Mouse (Mus musculus) intestine, postnatal 0 days (tissue): ENCODE measurements around the gene Daw1. TPM values are rescaled to one million over a fixed set of nuclear protein-coding genes. Genes with fewer than 3 reads are reported as not detected.

Source experiments
- ATAC-seq: fragments of 200-750 bp; cut with Nextera tagmentation; 2 replicates; pipeline ENCODE4 v1.8.0; 2017; ENCODE audit warnings: mild to moderate bottlenecking, moderate TSS enrichment, moderate library complexity
- H3K27ac ChIP-seq: fragments of 300-500 bp; sonication (generic); 2 replicates; pipeline ENCODE4 v1.5.1; 2014; ENCODE audit warnings: mild to moderate bottlenecking, low read depth, low read length, moderate library complexity
- H3K27me3 ChIP-seq: fragments of 300-500 bp; sonication (generic); replicated peaks from 2 replicates; pipeline ENCODE4 v1.6.1; 2014; ENCODE audit warnings: low read length, mixed read lengths; ENCODE audit not compliant: control insufficient read depth, insufficient read depth
- H3K36me3 ChIP-seq: fragments of 300-500 bp; sonication (generic); 2 replicates; pipeline ENCODE4 v1.6.1; 2014; ENCODE audit warnings: mild to moderate bottlenecking, moderate library complexity; ENCODE audit not compliant: control insufficient read depth, insufficient read depth
- H3K4me1 ChIP-seq: fragments of 300-500 bp; sonication (generic); replicated peaks from 2 replicates; pipeline ENCODE4 v1.6.1; 2014; ENCODE audit warnings: antibody characterized with exemption, low read length, mixed read lengths; ENCODE audit not compliant: control insufficient read depth, insufficient read depth
- H3K4me2 ChIP-seq: fragments of 300-500 bp; sonication (generic); replicated peaks from 2 replicates; pipeline ENCODE4 v1.6.1; 2014; ENCODE audit warnings: low read depth, mild to moderate bottlenecking, moderate library complexity
- H3K4me3 ChIP-seq: fragments of 300-500 bp; sonication (generic); 2 replicates; pipeline ENCODE4 v1.5.1; 2014; ENCODE audit warnings: low read depth, low read length
- H3K9ac ChIP-seq: fragments of 300-500 bp; sonication (generic); 2 replicates; pipeline ENCODE4 v1.6.1; 2014; ENCODE audit warnings: mild to moderate bottlenecking, low read depth, low read length
- H3K9me3 ChIP-seq: fragments of 300-500 bp; sonication (generic); 2 replicates; pipeline ENCODE4 v1.6.1; 2016; ENCODE audit warnings: mixed run types; ENCODE audit not compliant: control insufficient read depth
- CTCF ChIP-seq: sonication (generic); IDR thresholded peaks from 2 replicates; pipeline ENCODE4 v1.5.1; 2016; ENCODE audit warnings: low read depth, mild to moderate bottlenecking, control low read depth, antibody characterized with exemption, moderate library complexity
- WGBS: fragments of 180-500 bp; shearing (Covaris S2); extraction: QIAGEN DNeasy Blood & Tissue Kit; methylation state at CpG from one replicate; pipeline ENCODE4 v1.1.7; 2014; 5-methylcytosine and 5-hydroxymethylcytosine counted together
- polyA plus RNA-seq: library from polyadenylated mRNA; unstranded; fragments of >200 nt; fragmentation: Nextera tagmentation; extraction: Ambion mirVana; gene quantifications from 2 replicates; pipeline ENCODE4 v1.2.1, GENCODE M21; 2015

Daw1 gene
- polyA plus RNA-seq, 1 experiment from 2014 or later, result not detected

GRCm38 (mm10) chr1:83119903-83120302 is 39.6 kb upstream of the Daw1 start:
- Histone ChIP-seq H3K4me1 (0 out of 2 replicates have a peak, but pooled peaks cover 5% of the 10 kb centered on the region), H3K4me2 (no peak overlapping the region)
- no peak for ATAC-seq

GRCm38 (mm10) chr1:83120312-83120711 is 39.2 kb upstream of the Daw1 start:
- Histone ChIP-seq H3K9me3 (no peaks in the 10 kb centered on the region), H3K27ac (no peak overlapping the region), H3K4me1 (0 out of 2 replicates have a peak, but pooled peaks cover 5% of the 10 kb centered on the region), H3K36me3 (no peaks in the 10 kb centered on the region), H3K27me3 (no peaks in the 10 kb centered on the region), H3K4me3 (no peak overlapping the region), H3K4me2 (no peak overlapping the region), H3K9ac (no peak overlapping the region)
- WGBS, result 87% methylated on average over 3 of the region's 3 CpGs
- no peak for TF ChIP-seq CTCF
- no peak for ATAC-seq

More at GRCm38 (mm10) chr1:83119903-83120302, 39.6 kb upstream of the Daw1 start:
- no peak for TF ChIP-seq CTCF
- Histone ChIP-seq H3K4me3 (no peak overlapping the region), H3K27ac (no peak overlapping the region), H3K9ac (no peak overlapping the region), H3K9me3 (no peaks in the 10 kb centered on the region), H3K27me3 (no peaks in the 10 kb centered on the region), H3K36me3 (no peaks in the 10 kb centered on the region)

DNA sequence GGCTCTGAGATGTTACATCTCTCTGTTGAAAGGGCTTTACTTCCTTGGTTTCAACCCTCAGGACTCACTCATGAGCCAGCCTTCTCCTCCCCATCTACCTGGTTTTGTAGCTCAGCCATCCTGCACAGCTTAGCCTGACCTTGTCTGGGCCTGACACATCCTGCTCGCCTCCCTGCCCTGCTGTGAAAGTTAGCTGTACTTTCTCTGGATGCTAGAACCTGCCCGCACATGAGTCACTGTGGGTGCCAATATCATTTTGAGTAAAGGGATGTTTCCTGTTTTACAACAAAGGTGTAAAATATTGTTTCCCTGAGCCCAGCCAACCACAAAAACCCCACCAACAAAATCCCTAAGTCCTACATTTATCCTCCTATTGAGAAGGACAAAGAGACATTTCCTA is 36.4 kb upstream of the Daw1 start:
- Histone ChIP-seq H3K9ac (no peak overlapping the region), H3K4me2 (no peak overlapping the region), H3K4me3 (no peak overlapping the region), H3K36me3 (no peaks in the 10 kb centered on the region), H3K27ac (no peak overlapping the region), H3K27me3 (no peaks in the 10 kb centered on the region), H3K4me1 (0 out of 2 replicates have a peak, but pooled peaks cover 5% of the 10 kb centered on the region), H3K9me3 (no peaks in the 10 kb centered on the region)
- no peak for ATAC-seq
- no peak for TF ChIP-seq CTCF
- 93% methylated on average over 2 of the region's 2 CpGs for WGBS

- Histone ChIP-seq H3K9me3 (no peaks in the 10 kb centered on the region), H3K27me3 (no peaks in the 10 kb centered on the region), H3K27ac (no peak overlapping the region), H3K4me1 (0 out of 2 replicates have a peak, but pooled peaks cover 2% of the 10 kb centered on the region), H3K9ac (no peak overlapping the region), H3K4me3 (no peak overlapping the region), H3K36me3 (no peaks in the 10 kb centered on the region), H3K4me2 (no peak overlapping the region)
- ATAC-seq, result peak; percentile 61
- WGBS, result 21% methylated on average over 7 of the region's 7 CpGs
- TF ChIP-seq CTCF, result no peak
These were observed 23.7 kb upstream of the Daw1 start for GRCm38 (mm10) chr1:83135829-83136228.

- TF ChIP-seq CTCF, result no peak
- Histone ChIP-seq H3K4me2 (no peak overlapping the region), H3K27me3 (no peaks in the 10 kb centered on the region), H3K9me3 (no peaks in the 10 kb centered on the region), H3K36me3 (no peaks in the 10 kb centered on the region), H3K27ac (no peak overlapping the region), H3K4me1 (0 out of 2 replicates have a peak, but pooled peaks cover 2% of the 10 kb centered on the region), H3K4me3 (no peak overlapping the region), H3K9ac (no peak overlapping the region)
- WGBS, result 89% methylated on average over 8 of the region's 8 CpGs
- no peak for ATAC-seq
These were observed 21.7 kb upstream of the Daw1 start for GRCm38 (mm10) chr1:83137847-83138246.

GRCm38 (mm10) chr1:83138721-83139120 is 20.8 kb upstream of the Daw1 start:
- Histone ChIP-seq H3K4me2 (no peak overlapping the region), H3K27ac (no peak overlapping the region), H3K9me3 (no peaks in the 10 kb centered on the region), H3K4me3 (no peak overlapping the region), H3K27me3 (no peaks in the 10 kb centered on the region), H3K36me3 (no peaks in the 10 kb centered on the region), H3K4me1 (0 out of 2 replicates have a peak, but pooled peaks cover 2% of the 10 kb centered on the region), H3K9ac (no peak overlapping the region)
- 91% methylated on average over 6 of the region's 6 CpGs for WGBS
- TF ChIP-seq CTCF, result no peak
- no peak for ATAC-seq

- no peak for ATAC-seq
- H3K36me3 ChIP-seq, result no peaks in the 10 kb centered on the region
- H3K27me3 ChIP-seq, result no peaks in the 10 kb centered on the region
- H3K4me1 ChIP-seq, result no peaks in the 10 kb centered on the region
- no peak overlapping the region for H3K4me2 ChIP-seq
- H3K9me3 ChIP-seq, result no peaks in the 10 kb centered on the region
- H3K27ac ChIP-seq, result no peak overlapping the region
- no peak overlapping the region for H3K9ac ChIP-seq
- H3K4me3 ChIP-seq, result no peak overlapping the region
- TF ChIP-seq CTCF, result no peak
- WGBS, result 82% methylated on average over 8 of the region's 8 CpGs
These were observed 18.0 kb upstream of the Daw1 start for GRCm38 (mm10) chr1:83141510-83141909.
